Mouse (Mus musculus) embryonic fibroblast, embryonic 13.5 days (primary cell): ENCODE measurements at regions not wholly inside any gene's neighbourhood (a gene's known extent, or its start where the extent isn't known, plus 50 kb on each side); places are given as distances from the start of the nearest gene placed in this dataset.

Source experiments
- CTCF ChIP-seq: IDR thresholded peaks from 2 replicates; pipeline ENCODE4 v1.5.1; 2011; ENCODE audit warnings: mild to moderate bottlenecking, control low read depth, low read length, moderate library complexity, borderline replicate concordance; ENCODE audit not compliant: insufficient read depth
- POLR2A ChIP-seq: IDR thresholded peaks from 2 replicates; pipeline ENCODE4 v1.6.1; 2011; ENCODE audit warnings: low read depth, mild to moderate bottlenecking, control low read depth, low read length, moderate library complexity

GRCm38 (mm10) chr15:28126846-28127245 is 76.7 kb upstream of the Dnah5 start:
- TF ChIP-seq CTCF (no peak), POLR2A (no peak)
